Mouse (Mus musculus) heart, embryonic 13.5 days (tissue): ENCODE results near the gene Prss50. TPM values are rescaled to one million over a fixed set of nuclear protein-coding genes. Genes with fewer than 3 reads are reported as not detected.
A peak's percentile ranks its signal among the peaks of the same experiment; 100 is the strongest.

ENCODE experiments used
- ATAC-seq: fragments of 200-750 bp; cut with Nextera tagmentation; 2 replicates; pipeline ENCODE4 v1.8.0; 2017; ENCODE audit warnings: moderate TSS enrichment; ENCODE audit not compliant: insufficient number of reproducible peaks, low FRiP score, low TSS enrichment; ENCODE audit errors: extremely low read depth
- H3K27ac ChIP-seq: fragments of 300-500 bp; sonication (generic); replicated peaks from 2 replicates; pipeline ENCODE4 v1.5.1; 2015; ENCODE audit warnings: moderate library complexity, mild to moderate bottlenecking, inconsistent platforms
- H3K27me3 ChIP-seq: fragments of 300-500 bp; sonication (generic); replicated peaks from 2 replicates; pipeline ENCODE4 v1.6.1; 2015; ENCODE audit warnings: mild to moderate bottlenecking, inconsistent platforms
- H3K36me3 ChIP-seq: fragments of 300-500 bp; sonication (generic); 2 replicates; pipeline ENCODE4 v1.6.1; 2015; ENCODE audit warnings: mild to moderate bottlenecking, inconsistent platforms
- H3K4me1 ChIP-seq: fragments of 300-500 bp; sonication (generic); 2 replicates; pipeline ENCODE4 v1.6.1; 2015; ENCODE audit warnings: inconsistent platforms
- H3K4me2 ChIP-seq: fragments of 300-500 bp; sonication (generic); 2 replicates; pipeline ENCODE4 v1.6.1; 2015; ENCODE audit warnings: inconsistent platforms, mild to moderate bottlenecking, moderate library complexity
- H3K4me3 ChIP-seq: fragments of 300-500 bp; sonication (generic); 2 replicates; pipeline ENCODE4 v1.5.1; 2015; ENCODE audit warnings: moderate library complexity, mild to moderate bottlenecking, inconsistent platforms
- H3K9ac ChIP-seq: fragments of 300-500 bp; sonication (generic); 2 replicates; pipeline ENCODE4 v1.6.1; 2015; ENCODE audit warnings: inconsistent platforms, mild to moderate bottlenecking, moderate library complexity
- H3K9me3 ChIP-seq: fragments of 300-500 bp; sonication (generic); 2 replicates; pipeline ENCODE4 v1.6.1; 2016; ENCODE audit warnings: inconsistent platforms
- WGBS: fragments of 180-500 bp; shearing (Covaris S2); methylation state at CpG from one replicate; pipeline ENCODE4 v1.1.7; 2015; ENCODE audit warnings: mixed read lengths; 5-methylcytosine and 5-hydroxymethylcytosine counted together
- polyA plus RNA-seq: library from polyadenylated mRNA; unstranded; fragments of >200 nt; fragmentation: Nextera tagmentation; extraction: Ambion mirVana; gene quantifications from 2 replicates; pipeline ENCODE4 v1.2.1, GENCODE M21; 2015

The Prss50 gene
- polyA plus RNA-seq, 1 experiment from 2014 or later = 0.13 TPM

GRCm38 (mm10) chr9:110840905-110841304, 16.9 kb upstream of the Prss50 start:
- Histone ChIP-seq H3K4me3 (no peak overlapping the region), H3K4me2 (no peak overlapping the region), H3K27me3 (no peaks in the 10 kb centered on the region), H3K27ac (no peak overlapping the region), H3K9me3 (no peaks in the 10 kb centered on the region), H3K4me1 (no peaks in the 10 kb centered on the region), H3K36me3 (no peaks in the 10 kb centered on the region), H3K9ac (no peak overlapping the region)
- 81% methylated on average over 6 of the region's 6 CpGs for WGBS
- no peak for ATAC-seq

GRCm38 (mm10) chr9:110841438-110841837, 16.3 kb upstream of the Prss50 start:
- Histone ChIP-seq H3K9me3 (no peaks in the 10 kb centered on the region), H3K27ac (no peak overlapping the region), H3K4me1 (no peaks in the 10 kb centered on the region), H3K36me3 (no peaks in the 10 kb centered on the region), H3K4me2 (no peak overlapping the region), H3K9ac (no peak overlapping the region), H3K4me3 (no peak overlapping the region), H3K27me3 (no peaks in the 10 kb centered on the region)
- 74% methylated on average over 2 of the region's 2 CpGs for WGBS
- ATAC-seq = no peak

- H3K4me2 ChIP-seq = no peak within 1 kb of the TSS
- ATAC-seq = no peak
- no peaks in the 10 kb centered on the region for H3K9me3 ChIP-seq
- no peaks in the 10 kb centered on the region for H3K36me3 ChIP-seq
- H3K27me3 ChIP-seq = no peaks in the 10 kb centered on the region
- H3K4me1 ChIP-seq = no peaks in the 10 kb centered on the region
- H3K27ac ChIP-seq = no peak within 1 kb of the TSS
- H3K4me3 ChIP-seq = no peak within 1 kb of the TSS
- 76% methylated on average over 10 of the region's 10 CpGs for WGBS
- no peak within 1 kb of the TSS for H3K9ac ChIP-seq
Observed at GRCm38 (mm10) chr9:110844206-110844605, 13.6 kb upstream of the Prss50 start, which contains the start of gene Prss46. TSS of gene Prss46 (plus strand) at chr9:110844506.

GRCm38 (mm10) chr9:110849162-110849561, 8.6 kb upstream of the Prss50 start:
- no peaks in the 10 kb centered on the region for H3K27me3 ChIP-seq
- no peak overlapping the region for H3K4me2 ChIP-seq
- H3K36me3 ChIP-seq = no peaks in the 10 kb centered on the region
- WGBS = 57% methylated on average over 7 of the region's 7 CpGs
- no peaks in the 10 kb centered on the region for H3K9me3 ChIP-seq
- H3K4me3 ChIP-seq = no peak overlapping the region
- no peak overlapping the region for H3K27ac ChIP-seq
- H3K4me1 ChIP-seq = no peaks in the 10 kb centered on the region
- no peak for ATAC-seq
- no peak overlapping the region for H3K9ac ChIP-seq

GRCm38 (mm10) chr9:110855903-110856302, 1.9 kb upstream of the Prss50 start:
- H3K27me3 ChIP-seq = peaks cover 42% of the 10 kb centered on the region
- H3K36me3 ChIP-seq = no peaks in the 10 kb centered on the region
- H3K4me2 ChIP-seq = no peak overlapping the region
- peaks cover 6% of the 10 kb centered on the region for H3K4me1 ChIP-seq
- H3K4me3 ChIP-seq = no peak overlapping the region
- no peak overlapping the region for H3K27ac ChIP-seq
- H3K9me3 ChIP-seq = no peaks in the 10 kb centered on the region
- 64% methylated on average over 7 of the region's 7 CpGs for WGBS
- no peak overlapping the region for H3K9ac ChIP-seq
- no peak for ATAC-seq

GRCm38 (mm10) chr9:110856920-110857319, 847 bp upstream of the Prss50 start:
- Histone ChIP-seq H3K4me1 (peaks cover 6% of the 10 kb centered on the region), H3K27ac (no peak overlapping the region), H3K36me3 (no peaks in the 10 kb centered on the region), H3K27me3 (peaks cover 45% of the 10 kb centered on the region), H3K9ac (no peak overlapping the region), H3K9me3 (no peaks in the 10 kb centered on the region), H3K4me3 (no peak overlapping the region), H3K4me2 (no peak overlapping the region)
- no peak for ATAC-seq
- WGBS = 20% methylated on average over 4 of the region's 4 CpGs

- no peak overlapping the region for H3K4me3 ChIP-seq
- no peak overlapping the region for H3K9ac ChIP-seq
- no peak overlapping the region for H3K4me2 ChIP-seq
- no peaks in the 10 kb centered on the region for H3K36me3 ChIP-seq
- WGBS = 51% methylated on average over 5 of the region's 5 CpGs
- H3K9me3 ChIP-seq = no peaks in the 10 kb centered on the region
- peaks cover 6% of the 10 kb centered on the region for H3K4me1 ChIP-seq
- H3K27me3 ChIP-seq = peaks cover 45% of the 10 kb centered on the region
- no peak for ATAC-seq
- no peak overlapping the region for H3K27ac ChIP-seq
Observed at GRCm38 (mm10) chr9:110858523-110858922, 756 bp downstream of the Prss50 start.

GRCm38 (mm10) chr9:110858967-110859596, 1.3 kb downstream of the Prss50 start:
- Histone ChIP-seq H3K9me3 (no peaks in the 10 kb centered on the region), H3K27ac (no peak overlapping the region), H3K9ac (no peak overlapping the region), H3K27me3 (peaks cover 45% of the 10 kb centered on the region), H3K36me3 (no peaks in the 10 kb centered on the region), H3K4me2 (no peak overlapping the region), H3K4me1 (peaks cover 6% of the 10 kb centered on the region), H3K4me3 (no peak overlapping the region)
- no peak for ATAC-seq
- WGBS = 79% methylated on average over 5 of the region's 5 CpGs

GRCm38 (mm10) chr9:110871030-110871429, 13.3 kb downstream of the Prss50 start:
- ATAC-seq = no peak
- no peak overlapping the region for H3K27ac ChIP-seq
- no peaks in the 10 kb centered on the region for H3K9me3 ChIP-seq
- 15% methylated on average over 7 of the region's 7 CpGs for WGBS
- no peaks in the 10 kb centered on the region for H3K36me3 ChIP-seq
- H3K27me3 ChIP-seq = peaks cover 39% of the 10 kb centered on the region
- H3K4me3 ChIP-seq = no peak overlapping the region
- H3K4me2 ChIP-seq = no peak overlapping the region
- H3K4me1 ChIP-seq = peaks cover 14% of the 10 kb centered on the region
- H3K9ac ChIP-seq = no peak overlapping the region

GRCm38 (mm10) chr9:110873681-110874659, 16.2 kb downstream of the Prss50 start:
- 9% methylated on average over 37 of the region's 40 CpGs for WGBS
- H3K27me3 ChIP-seq = peaks cover 50% of the 10 kb centered on the region
- peak overlapping the region; percentile 44 for H3K4me3 ChIP-seq
- no peaks in the 10 kb centered on the region for H3K36me3 ChIP-seq
- no peak for ATAC-seq
- peak overlapping the region; percentile 70 for H3K4me2 ChIP-seq
- peak overlapping the region; percentile 60 for H3K9ac ChIP-seq
- H3K4me1 ChIP-seq = peaks cover 26% of the 10 kb centered on the region
- H3K9me3 ChIP-seq = no peaks in the 10 kb centered on the region
- H3K27ac ChIP-seq = no peak overlapping the region

GRCm38 (mm10) chr9:110874660-110875191, 17.0 kb downstream of the Prss50 start:
- H3K9me3 ChIP-seq = no peaks in the 10 kb centered on the region
- 26% methylated on average over 3 of the region's 3 CpGs for WGBS
- H3K27ac ChIP-seq = no peak overlapping the region
- no peak for ATAC-seq
- no peaks in the 10 kb centered on the region for H3K36me3 ChIP-seq
- no peak overlapping the region for H3K4me2 ChIP-seq
- H3K9ac ChIP-seq = no peak overlapping the region
- no peak overlapping the region for H3K4me3 ChIP-seq
- peaks cover 58% of the 10 kb centered on the region for H3K27me3 ChIP-seq
- peaks cover 34% of the 10 kb centered on the region for H3K4me1 ChIP-seq
